Mouse (Mus musculus): ENCODE results near the gene Atp2a3.
A peak's percentile ranks its signal among the peaks of the same experiment; 100 is the strongest.

The Atp2a3 gene

DNA sequence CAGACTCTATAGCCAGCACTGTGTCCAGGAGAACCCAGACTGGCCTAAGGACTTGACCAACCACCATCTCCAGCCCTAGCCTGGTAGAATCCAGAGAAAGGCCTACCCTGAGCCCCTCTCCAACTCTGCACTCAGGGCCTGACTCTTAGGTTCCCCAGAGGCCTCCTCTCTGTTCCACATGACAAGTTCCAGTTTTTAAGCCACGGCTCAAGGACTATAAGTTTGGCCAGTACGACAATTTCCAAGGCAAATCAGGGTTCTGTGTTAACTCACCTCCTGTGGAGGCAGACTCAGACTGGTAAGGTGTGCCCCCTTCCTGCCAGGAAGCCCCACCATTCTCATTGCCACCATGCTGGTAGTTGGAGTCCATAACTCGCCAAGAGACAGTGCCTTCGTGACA, 6.8 kb upstream of the Atp2a3 start:
- no peak for DNase-seq (ENCODE audit: low read depth, low spot score)

DNA sequence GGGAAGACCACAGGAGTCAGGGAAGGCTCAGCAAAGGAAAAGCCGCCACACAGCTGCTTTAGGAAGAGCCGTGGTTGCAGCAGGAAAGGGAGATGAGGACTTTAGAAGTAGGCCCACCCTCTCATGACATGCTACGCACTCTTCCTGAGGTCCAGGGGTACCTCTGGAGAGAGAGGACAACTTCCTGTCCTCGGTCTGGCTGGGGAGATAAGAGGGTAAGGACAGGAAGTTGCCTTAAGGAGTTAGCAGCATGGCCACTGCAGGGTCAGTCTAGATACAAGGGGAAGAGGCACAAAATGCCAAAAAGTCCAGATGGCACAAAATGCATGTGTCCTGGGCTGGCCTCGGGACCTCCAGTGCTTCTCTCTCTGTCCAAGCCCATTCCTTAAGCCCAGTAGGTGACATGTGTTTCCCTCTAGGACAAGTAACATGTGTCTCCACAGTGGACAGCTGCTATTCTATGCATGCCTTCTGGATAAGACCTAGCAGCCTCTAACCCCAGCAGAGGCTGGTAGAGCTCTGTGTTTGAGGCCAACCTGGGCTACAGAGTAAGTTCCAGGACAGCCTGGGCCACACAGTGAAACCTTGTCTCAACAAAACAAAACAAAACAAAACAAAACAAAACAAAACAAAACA, 5.5 kb upstream of the Atp2a3 start:
- DNase-seq (ENCODE audit: low read depth, low spot score): no peak

DNA sequence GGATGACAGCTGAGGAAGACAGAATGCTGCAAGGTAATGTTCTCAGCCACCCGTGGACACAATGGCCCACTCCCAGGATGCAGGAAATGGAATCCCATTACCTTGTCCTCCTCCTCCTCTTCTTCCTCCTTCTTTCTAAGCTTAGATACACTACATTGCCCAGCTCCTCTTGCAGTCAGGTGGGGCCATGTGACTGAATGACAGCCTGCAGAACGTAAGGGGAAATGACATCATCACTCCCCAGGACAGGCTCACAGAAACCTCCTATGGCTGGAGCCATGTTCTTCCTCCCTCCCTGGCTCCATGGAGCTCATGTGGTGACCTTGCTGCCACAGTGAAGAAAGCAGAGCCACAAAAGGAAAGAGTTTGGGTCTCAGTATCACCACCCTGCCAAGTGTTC, 3.7 kb upstream of the Atp2a3 start:
- DNase-seq (ENCODE audit: low read depth, low spot score): no peak

DNA sequence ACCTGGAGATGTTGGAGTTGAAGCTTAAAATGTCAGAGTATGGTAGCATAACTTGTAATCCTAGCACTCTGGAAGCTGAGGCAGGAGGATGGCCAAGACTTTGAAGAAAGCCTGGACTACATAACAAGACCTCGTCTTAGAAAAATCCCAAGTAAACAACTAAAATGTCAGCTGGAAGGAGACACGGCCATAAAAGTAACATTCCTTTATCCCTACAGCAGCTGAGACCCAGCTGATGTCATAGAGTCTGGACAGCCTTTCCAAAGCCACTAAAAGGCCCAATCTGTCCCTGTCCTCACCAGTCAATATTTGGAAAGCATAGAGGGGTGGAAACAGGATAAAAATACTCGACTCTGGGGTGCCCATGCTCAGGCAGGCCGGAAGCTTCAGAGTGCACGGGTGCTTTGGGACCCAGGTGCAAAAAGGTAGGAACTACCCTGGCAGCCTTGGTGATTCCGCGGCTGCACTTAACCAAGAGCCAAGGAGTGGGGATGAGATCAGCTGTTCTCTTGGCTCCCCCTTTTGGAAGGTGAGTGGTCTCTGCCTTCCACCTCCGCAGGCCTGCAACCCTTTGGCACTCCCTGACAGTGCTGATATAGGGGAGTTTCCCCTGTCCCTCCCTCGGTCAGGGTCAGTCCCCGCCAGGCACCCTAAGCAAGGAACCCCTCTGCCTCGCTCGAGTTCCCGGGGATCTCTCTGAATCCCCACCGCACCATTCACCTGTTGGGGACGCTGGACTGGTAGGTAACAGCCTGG, 867 bp upstream of the Atp2a3 start:
- no peak for DNase-seq (ENCODE audit: low read depth, low spot score)

DNA sequence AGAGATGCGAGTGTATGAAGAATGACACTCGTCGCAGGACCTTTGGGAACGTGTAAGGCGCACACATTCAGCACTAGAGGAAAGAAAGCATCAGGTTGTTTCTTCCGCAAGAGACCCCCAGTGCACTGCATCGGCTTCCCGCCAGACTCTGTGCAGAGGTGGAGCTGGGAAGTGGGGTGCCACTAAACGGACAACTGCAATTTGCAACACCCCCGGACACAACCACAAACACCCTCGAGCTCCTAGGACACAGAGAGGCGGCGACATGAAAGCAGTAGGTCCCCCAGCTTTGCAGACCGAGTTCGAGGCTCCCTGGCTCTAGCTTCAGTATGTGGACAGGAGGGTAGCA, 272 bp upstream of the Atp2a3 start:
- DNase-seq (ENCODE audit: low read depth, low spot score): no peak

DNA sequence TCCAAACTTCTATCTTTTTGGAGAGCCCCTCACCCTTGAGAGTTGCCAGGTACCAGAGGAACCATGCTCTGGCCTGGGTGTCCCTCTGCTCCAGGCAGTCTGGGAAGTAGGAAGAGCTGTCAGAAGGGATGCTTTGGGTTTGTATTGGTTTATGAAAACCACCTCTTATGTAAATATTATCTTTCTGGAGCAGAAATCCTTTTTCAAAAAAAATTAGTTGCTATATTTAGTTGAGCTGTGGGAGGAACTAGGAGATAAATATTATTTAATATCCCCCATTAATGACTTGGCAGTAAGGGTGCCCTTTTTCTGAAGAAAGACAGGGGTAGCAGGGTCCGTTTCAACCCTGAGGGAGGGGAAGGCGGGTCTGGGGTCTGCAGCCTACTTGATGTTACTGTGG, 1.4 kb downstream of the Atp2a3 start:
- DNase-seq (ENCODE audit: low read depth, low spot score): no peak

DNA sequence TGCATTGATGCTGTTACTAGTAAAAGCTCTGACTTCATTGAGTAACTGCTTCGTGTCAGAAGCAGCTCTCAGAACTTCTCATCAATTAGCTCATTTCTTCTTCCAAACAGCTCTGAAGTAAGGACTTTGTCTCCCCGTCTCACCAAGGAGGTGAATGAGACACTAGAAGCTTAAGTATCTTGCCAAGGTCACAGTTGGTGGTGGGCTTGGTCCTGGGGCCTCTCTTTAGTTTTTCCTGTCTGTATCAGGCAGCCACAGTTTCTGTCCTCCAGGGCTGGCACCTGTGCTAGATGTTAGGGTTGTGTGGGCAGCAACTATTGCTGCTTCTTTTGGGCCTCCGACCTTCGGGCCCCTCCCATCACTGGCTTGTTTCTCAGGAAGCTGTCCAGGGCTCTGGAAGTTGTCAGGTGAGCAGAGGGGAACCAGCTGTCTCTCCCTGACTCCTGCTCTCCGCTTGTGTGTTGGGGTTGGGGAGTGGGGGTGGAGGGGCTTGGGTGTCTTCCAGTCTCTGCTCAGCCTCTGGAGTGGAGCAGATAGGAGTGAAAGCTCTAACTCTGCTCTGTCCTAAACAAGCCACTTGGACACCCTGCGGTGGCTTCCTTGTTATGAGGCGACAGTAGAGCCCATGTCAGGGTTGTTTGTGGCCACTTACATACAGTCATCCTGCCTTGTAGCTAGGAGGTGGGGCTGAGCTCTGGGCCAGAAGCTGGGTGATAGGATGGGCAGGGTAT, 2.3 kb downstream of the Atp2a3 start:
- DNase-seq (ENCODE audit: low read depth, low spot score): no peak

DNA sequence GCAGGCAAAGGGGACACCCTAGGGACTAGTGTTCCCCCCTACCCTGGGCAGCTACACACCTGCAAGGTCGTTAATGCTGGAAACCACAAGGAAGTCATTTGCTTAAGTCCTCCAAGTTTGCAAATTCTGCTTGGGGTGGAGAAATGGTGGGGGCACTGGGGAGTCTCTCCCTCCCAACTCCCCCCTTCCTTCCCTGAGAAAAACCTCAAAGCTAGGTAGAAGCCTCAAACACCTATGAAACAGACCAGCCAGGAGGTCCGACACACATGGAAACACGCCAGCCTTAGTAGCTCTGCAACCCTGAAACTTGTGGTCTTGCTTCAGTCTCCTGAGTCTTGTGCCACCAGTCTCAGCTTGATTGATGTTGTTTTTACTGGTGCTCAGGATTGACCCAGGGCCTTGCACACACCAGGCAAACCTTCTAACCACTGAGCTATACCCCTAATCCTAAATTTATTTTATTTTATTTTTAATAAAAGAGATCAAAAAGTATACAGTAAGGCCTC, 2.9 kb downstream of the Atp2a3 start:
- no peak for DNase-seq (ENCODE audit: low read depth, low spot score)

DNA sequence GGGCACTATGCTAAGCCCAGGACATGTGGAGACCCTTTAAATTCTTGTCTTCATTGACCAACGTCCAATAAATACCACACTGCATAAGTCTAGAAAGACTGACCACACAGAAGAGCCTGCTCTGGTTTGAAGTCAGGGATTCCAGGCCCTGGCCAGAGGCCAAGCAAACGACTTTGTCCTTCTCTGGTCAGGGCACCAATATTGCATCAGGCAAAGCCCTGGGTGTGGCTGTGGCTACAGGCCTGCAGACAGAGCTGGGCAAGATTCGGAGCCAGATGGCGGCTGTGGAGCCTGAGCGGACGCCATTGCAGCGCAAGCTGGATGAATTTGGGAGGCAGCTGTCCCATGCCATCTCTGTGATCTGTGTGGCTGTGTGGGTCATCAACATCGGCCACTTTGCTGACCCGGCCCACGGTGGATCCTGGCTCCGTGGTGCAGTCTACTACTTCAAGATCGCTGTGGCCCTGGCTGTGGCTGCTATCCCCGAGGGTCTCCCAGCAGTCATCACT, 14.1 kb downstream of the Atp2a3 start:
- no peak for DNase-seq (ENCODE audit: low read depth, low spot score)

DNA sequence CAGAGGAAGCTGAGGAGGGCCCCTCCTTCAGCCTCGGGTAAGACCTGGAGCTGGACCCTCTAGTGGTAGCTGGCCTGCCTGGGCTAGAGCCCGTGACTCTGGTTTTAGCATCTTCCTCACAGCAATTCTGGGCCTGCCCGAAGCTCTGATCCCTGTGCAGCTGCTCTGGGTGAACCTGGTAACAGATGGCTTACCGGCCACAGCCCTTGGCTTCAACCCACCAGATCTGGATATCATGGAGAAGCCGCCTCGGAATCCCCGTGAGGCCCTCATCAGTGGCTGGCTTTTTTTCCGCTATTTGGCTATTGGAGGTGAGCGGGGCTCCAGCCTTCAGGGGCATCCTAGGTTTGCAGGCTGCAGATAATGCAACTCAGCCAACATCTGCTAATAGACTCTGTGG, 21.5 kb downstream of the Atp2a3 start:
- no peak for DNase-seq (ENCODE audit: low read depth, low spot score)

DNA sequence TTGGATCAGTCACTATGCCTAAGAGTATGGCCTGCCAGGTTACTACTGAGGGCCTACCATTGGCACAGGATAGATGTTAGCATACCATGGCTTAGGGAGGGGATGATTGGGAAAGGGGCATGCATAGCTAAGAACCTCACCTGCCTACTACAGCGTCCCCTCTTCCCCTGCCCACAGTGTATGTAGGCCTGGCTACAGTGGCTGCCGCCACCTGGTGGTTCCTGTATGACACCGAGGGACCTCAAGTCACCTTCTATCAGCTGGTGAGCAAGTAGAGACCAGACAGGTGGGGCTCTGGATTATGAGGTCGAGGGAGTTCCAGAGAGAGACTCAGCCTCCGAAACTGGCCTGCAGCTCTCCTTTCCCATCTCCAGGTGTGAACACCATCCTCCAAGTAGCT, 22.3 kb downstream of the Atp2a3 start:
- DNase-seq (ENCODE audit: low read depth, low spot score): no peak

DNA sequence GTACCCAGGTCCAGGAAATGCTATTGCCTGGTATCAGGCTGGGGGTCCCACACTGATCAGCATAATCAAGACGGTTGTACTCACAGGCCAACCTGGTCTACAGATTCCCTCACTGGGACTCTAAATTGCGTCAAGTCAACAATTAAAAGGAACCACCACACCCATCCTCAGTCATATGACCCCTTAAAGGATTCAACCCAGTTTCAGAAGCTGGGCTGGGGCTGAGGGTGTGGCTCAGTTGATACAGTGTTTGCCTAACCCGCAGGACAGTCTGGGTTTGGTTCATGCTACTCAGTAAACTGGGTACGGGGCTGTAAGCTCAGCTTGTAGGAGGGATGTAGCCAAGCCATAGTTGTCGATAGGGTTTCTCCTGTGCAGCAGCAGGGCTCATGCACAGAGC, 25.8 kb downstream of the Atp2a3 start:
- DNase-seq (ENCODE audit: low read depth, low spot score): no peak

DNA sequence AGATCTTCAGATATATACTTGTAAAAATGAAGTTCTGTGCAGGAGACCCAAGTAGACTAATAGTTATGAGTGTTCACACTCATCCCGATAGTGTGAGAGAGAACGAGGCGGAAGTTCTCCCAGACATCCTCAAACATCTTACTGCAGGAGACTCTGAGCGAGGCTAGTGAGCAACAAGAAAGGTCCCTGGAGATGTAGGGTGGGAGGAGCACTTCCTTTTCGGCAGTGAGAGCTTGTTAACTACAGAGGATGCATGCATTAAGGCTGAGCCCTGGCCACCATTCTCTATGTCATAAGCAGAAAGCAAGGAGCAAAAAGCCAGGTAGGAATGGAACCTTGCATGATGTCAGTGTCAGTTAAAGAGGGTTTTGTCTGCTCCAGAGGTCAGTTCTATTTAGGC, 26.3 kb downstream of the Atp2a3 start:
- no peak for DNase-seq (ENCODE audit: low read depth, low spot score)

DNA sequence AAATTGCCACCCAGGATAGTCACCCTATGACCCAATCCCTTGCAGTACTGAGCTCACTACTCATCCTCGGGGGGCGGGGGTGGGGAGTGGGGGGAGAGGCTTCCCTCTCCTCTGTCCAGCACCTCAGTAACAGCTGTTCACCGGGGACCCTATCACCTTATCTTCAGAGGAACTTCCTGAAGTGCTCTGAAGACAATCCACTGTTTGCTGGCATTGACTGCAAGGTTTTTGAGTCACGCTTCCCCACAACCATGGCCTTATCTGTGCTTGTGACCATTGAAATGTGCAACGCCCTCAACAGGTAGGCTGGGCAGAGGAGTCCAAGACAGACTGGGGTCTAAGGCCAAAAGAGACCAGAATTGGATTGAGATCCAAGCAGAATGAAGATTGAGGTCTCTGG, 26.8 kb downstream of the Atp2a3 start:
- DNase-seq (ENCODE audit: low read depth, low spot score): no peak

DNA sequence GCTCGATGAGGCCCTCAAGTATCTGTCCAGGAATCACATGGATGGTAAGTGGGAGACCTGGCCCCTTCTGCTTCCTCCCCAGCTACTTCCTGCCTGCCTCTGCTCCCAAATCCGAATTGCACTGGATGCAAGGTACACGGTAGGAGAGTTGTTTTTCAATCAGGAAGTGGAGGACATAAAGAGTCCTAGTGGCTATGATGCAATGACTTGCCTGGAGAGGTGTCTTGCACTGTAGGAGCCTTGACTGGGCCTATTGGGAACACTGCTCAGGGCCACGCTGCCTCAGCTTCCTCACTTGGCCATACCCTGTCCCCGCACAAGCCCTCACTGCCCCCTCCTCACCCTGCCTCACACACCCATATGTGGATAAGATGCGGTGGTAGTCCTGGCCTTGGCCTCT, 28.1 kb downstream of the Atp2a3 start:
- no peak for DNase-seq (ENCODE audit: low read depth, low spot score)

DNA sequence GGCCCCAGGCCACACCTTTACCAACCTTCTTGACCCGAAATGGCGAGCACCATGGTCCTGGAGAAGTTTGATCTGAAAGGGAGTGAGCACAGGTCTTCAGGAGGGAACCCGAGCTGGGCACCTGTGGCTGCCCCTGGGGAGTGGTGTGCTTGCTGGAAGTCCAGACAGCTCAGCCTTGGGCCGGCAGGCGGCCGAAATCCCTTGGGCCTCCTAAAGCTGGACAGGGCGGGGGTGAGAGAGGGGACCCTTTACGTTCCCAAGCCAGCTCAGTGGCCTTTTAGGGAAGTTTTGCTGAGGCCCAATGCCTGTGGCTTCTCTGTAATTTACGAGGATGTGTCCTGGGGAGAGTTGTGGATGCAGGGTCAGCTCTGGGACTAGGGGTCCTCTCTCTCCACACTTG, 29.7 kb downstream of the Atp2a3 start:
- DNase-seq (ENCODE audit: low read depth, low spot score): no peak

DNA sequence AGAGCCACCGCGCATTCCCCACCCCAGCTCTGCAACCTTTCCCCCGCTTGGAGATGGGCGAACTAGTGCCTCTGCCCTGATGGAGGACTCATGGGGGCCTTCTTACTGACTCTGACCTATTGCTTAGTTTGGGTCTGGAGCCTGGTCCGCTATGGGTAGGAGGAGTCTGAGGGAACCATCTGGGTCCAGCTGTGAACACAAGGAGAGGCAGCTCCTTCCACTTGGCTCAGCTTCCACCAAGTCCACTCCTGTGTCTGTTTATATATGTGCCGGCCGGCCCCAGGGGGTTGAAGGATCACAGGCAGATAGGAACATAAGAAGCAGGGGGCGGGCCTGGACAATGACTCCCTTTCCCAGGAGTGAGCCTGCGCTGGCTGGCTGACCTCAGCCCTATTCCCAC, 31.0 kb downstream of the Atp2a3 start:
- DNase-seq (ENCODE audit: low read depth, low spot score): no peak

DNA sequence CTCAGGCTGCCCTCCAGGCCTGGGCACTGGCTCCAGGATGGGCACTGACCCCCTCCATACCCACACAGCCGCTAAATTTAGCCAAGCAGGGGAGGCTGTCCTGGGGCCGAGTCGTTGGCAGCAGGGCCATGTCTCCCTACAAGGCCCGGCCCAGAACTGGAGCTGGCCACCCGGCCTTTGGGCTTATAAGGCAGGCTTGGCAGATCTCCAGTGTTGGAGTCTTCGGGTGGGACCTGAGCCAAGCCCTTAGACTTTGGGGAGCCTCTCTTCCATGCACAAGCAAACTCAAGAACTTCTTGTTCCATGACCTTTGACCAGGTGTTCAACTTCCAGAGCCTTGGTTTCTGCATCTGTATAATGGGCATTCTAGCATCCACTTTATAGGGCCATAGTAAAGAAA, 35.4 kb downstream of the Atp2a3 start:
- DNase-seq (ENCODE audit: low read depth, low spot score): no peak

DNA sequence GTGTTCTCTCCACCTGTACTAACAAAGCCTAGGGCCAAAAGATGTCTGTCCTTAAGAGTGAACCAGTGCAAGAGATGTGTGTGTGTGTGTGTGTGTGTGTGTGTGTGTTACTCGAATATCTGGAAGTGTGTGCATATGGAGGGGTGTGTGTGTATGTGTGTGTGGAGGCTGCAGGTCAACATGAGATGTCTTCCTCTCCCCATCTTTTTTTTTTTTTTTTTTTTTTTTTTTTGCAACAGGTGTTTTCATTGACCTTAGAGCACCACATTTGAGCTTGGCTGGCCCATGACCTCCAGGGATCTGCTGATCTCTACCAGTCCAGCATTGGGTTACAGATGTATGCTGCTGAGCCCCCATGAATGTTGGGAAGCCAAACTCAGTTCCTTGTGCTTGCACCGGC, 35.8 kb downstream of the Atp2a3 start:
- DNase-seq (ENCODE audit: low read depth, low spot score): no peak

DNA sequence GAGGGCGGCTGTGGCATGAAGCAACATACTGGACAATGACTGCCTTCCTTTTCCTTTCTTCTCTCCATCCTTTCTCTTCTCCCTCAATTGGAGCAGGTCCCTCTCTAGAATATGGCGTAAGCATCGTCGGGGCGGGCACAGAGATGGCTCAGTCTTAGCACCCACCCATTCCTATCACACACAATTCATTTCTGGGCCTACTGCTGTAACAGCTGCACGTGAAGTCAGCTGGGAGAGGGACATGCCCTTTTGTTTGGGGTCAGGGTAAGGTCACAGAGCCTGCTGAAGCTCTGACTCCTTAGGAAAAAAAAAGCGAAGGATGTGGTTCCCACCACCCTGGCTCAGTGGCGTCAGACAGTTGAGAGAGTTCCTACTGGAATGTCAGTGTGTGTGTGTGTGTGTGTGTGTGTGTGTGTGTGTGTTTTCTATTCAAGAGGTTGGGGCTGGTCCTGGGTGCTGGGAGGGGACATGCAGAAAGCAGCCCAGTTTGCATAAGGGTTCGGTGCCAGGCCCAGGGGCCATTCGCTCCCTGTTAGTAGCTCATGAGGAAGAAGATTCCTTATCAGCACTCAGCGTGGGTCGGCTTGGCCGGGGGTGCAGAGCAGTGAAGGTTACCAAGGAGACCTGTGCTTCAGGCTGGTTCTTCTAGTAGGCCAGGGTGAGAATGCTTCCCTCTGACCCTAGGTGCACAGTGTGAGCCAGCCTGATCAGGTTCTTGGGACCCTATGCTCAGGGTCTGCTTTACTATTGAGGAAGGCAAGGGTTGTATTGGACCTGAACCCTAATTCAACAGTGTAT, 36.8 kb downstream of the Atp2a3 start:
- DNase-seq (ENCODE audit: low read depth, low spot score): no peak

DNA sequence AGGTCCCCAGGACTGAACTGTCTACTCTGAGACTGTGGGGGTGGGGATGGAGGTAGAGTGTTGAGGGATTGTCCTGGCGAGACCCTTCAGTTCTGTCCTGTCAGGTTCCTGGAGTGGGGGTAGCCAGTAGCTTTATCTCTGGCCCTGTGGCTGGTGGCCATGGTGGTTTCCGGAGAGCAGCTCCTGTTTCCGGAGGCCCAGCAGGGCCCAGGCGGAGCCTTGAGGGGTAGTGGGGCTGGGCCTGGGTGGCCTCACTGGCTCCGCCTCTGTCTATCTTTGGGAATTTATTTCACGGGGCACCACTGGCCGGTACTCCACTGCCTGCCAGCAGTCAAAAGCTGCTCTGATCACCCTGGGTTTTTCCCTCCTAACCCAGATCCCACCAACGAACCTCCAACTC, 37.8 kb downstream of the Atp2a3 start, which contains the start of gene P2rx1:
Gene P2rx1 (plus strand): TSS at position 333 of the 400 bp plus-strand sequence.
- DNase-seq (ENCODE audit: low read depth, low spot score): no peak

DNA sequence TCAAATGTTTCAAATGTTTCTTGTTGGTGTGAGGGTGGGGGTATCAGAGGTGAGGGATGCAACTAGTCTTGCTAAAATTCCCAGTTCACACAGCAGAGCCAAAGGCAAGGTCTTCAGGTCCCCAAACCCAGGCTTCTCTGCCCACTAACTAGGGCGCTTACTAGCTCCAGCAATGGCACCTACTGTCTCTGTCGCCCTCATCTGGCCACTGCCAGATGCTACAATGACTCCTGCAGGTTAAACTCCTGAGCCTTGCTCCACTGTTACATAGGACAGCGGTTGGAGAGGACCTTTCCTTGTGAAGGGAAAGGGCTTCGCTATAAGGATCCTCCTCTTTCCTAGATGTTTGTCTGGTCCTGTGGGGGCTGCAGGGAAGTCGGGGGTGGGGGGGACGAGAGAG, 40.1 kb downstream of the Atp2a3 start:
- DNase-seq (ENCODE audit: low read depth, low spot score): peak; percentile 46
